Mouse (Mus musculus) kidney, embryonic 16.5 days (tissue): Measurements from ENCODE around the gene Car15. TPM values are rescaled to one million over a fixed set of nuclear protein-coding genes. Genes with fewer than 3 reads are reported as not detected.

Experiments used
- ATAC-seq: fragments of 200-750 bp; cut with Nextera tagmentation; 2 replicates; pipeline ENCODE4 v1.8.0; 2017; ENCODE audit warnings: moderate TSS enrichment; ENCODE audit not compliant: low FRiP score, low TSS enrichment
- H3K27ac ChIP-seq: fragments of 300-500 bp; sonication (generic); 2 replicates; pipeline ENCODE4 v1.5.1; 2014; ENCODE audit warnings: low read length
- H3K27me3 ChIP-seq: fragments of 300-500 bp; sonication (generic); 2 replicates; pipeline ENCODE4 v1.6.1; 2014; ENCODE audit warnings: low read length, control low read depth, mixed read lengths; ENCODE audit not compliant: insufficient read depth
- H3K36me3 ChIP-seq: fragments of 300-500 bp; sonication (generic); 2 replicates; pipeline ENCODE4 v1.6.1; 2014; ENCODE audit warnings: low read length, control low read depth, mixed read lengths; ENCODE audit not compliant: insufficient read depth
- H3K4me1 ChIP-seq: fragments of 300-500 bp; sonication (generic); 2 replicates; pipeline ENCODE4 v1.6.1; 2014; ENCODE audit warnings: low read length, control low read depth, mixed read lengths; ENCODE audit not compliant: insufficient read depth
- H3K4me2 ChIP-seq: fragments of 300-500 bp; sonication (generic); replicated peaks from 2 replicates; pipeline ENCODE4 v1.6.1; 2014; ENCODE audit warnings: low read depth, low read length
- H3K4me3 ChIP-seq: fragments of 300-500 bp; sonication (generic); 2 replicates; pipeline ENCODE4 v1.5.1; 2014; ENCODE audit warnings: mild to moderate bottlenecking, low read length
- H3K9ac ChIP-seq: fragments of 300-500 bp; sonication (generic); replicated peaks from 2 replicates; pipeline ENCODE4 v1.6.1; 2014; ENCODE audit warnings: low read length
- H3K9me3 ChIP-seq: fragments of 300-500 bp; sonication (generic); 2 replicates; pipeline ENCODE4 v1.6.1; 2016; ENCODE audit warnings: low read length, control low read depth
- WGBS: fragments of 180-500 bp; shearing (Covaris S2); extraction: QIAGEN DNeasy Blood & Tissue Kit; methylation state at CpG from one replicate; pipeline ENCODE4 v1.1.7; 2014; 5-methylcytosine and 5-hydroxymethylcytosine counted together
- polyA plus RNA-seq: library from polyadenylated mRNA; unstranded; fragments of >200 nt; fragmentation: Nextera tagmentation; extraction: Ambion mirVana; gene quantifications from 2 replicates; pipeline ENCODE4 v1.2.1, GENCODE M21; 2015

Gene Car15
- polyA plus RNA-seq, 1 experiment from 2014 or later, result 48.6 TPM

GRCm38 (mm10) chr16:17839976-17840375 lies 1.8 kb upstream of the Car15 start:
- Histone ChIP-seq H3K4me1 (no peaks in the 10 kb centered on the region), H3K27me3 (peaks cover 26% of the 10 kb centered on the region), H3K36me3 (peaks cover 42% of the 10 kb centered on the region), H3K9ac (no peak overlapping the region), H3K4me3 (no peak overlapping the region), H3K9me3 (no peaks in the 10 kb centered on the region), H3K4me2 (no peak overlapping the region), H3K27ac (no peak overlapping the region)
- 82% methylated on average over 4 of the region's 4 CpGs for WGBS
- ATAC-seq, result no peak

DNA sequence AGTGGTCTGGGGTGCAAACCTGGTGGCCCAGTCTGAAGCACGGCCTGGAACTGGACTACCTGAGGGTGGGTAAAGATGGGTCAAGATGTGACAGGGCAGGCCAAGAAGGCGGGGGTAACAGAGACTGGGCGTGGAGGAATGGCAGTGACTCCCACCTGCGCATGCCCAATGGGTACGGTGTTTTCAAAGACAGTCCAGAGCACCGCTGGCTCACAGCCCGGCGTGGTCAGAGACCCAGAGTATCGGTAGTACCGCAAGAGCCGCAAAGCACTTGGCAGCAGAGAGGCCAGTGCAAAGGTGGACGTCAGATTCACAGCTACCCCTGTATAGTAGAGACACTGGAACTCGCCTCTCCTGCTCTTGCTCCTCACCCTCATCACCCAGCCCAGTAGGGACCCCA lies 2.7 kb downstream of the Car15 start:
- Histone ChIP-seq H3K4me3 (no peak overlapping the region), H3K9ac (no peak overlapping the region), H3K27me3 (peaks cover 71% of the 10 kb centered on the region)

DNA sequence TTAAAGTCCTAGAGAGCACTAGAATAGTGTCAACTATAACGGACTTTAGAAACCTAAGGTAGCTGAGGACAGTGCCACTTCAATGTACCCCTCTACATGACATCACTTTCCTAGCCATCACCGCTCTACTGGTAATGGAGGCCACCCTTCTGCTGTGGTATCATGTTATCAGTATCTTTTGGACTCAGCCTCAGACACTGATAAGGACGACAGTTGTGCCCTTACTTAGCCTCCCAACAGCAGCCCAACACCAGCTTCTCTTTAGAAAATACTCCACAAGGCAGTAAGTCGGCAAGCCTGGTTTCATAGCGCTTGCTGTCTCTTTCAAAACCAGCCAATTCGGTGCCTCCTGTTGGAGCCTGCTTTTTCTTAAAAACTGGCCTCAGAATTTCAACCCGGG lies 3.6 kb downstream of the Car15 start:
- no peak for ATAC-seq
- peaks cover 72% of the 10 kb centered on the region for H3K27me3 ChIP-seq
- 56% methylated on average over 7 of the region's 7 CpGs for WGBS
- H3K9me3 ChIP-seq, result no peaks in the 10 kb centered on the region
- H3K36me3 ChIP-seq, result no peaks in the 10 kb centered on the region
- H3K9ac ChIP-seq, result no peak overlapping the region
- H3K27ac ChIP-seq, result no peak overlapping the region
- peak overlapping the region; percentile 58; the same call in 1 of the 2 replicates for H3K4me3 ChIP-seq
- H3K4me2 ChIP-seq, result peak overlapping the region; percentile 100; the same call in 1 of the 2 replicates
- H3K4me1 ChIP-seq, result peaks cover 4% of the 10 kb centered on the region

More for the DNA sequence above, 2.7 kb downstream of the Car15 start:
- ATAC-seq, result no peak
- Histone ChIP-seq H3K27ac (no peak overlapping the region), H3K4me1 (peaks cover 4% of the 10 kb centered on the region), H3K9me3 (no peaks in the 10 kb centered on the region), H3K4me2 (no peak overlapping the region), H3K36me3 (no peaks in the 10 kb centered on the region)
- 43% methylated on average over 13 of the region's 13 CpGs for WGBS

GRCm38 (mm10) chr16:17833681-17834399 lies 4.3 kb downstream of the Car15 start:
- peak; percentile 27; the same call in 1 of the 2 replicates for ATAC-seq
- H3K4me2 ChIP-seq, result peak overlapping the region; percentile 100
- H3K36me3 ChIP-seq, result no peaks in the 10 kb centered on the region
- H3K9ac ChIP-seq, result peak overlapping the region; percentile 60
- H3K27me3 ChIP-seq, result peaks cover 72% of the 10 kb centered on the region
- peaks cover 4% of the 10 kb centered on the region for H3K4me1 ChIP-seq
- H3K27ac ChIP-seq, result no peak overlapping the region
- peak overlapping the region; percentile 58 for H3K4me3 ChIP-seq
- WGBS, result under 1% methylated on average over 81 of the region's 103 CpGs
- H3K9me3 ChIP-seq, result no peaks in the 10 kb centered on the region

- Histone ChIP-seq H3K4me2 (peak overlapping the region; percentile 100), H3K27me3 (peaks cover 74% of the 10 kb centered on the region)
- under 1% methylated on average over 29 of the region's 37 CpGs for WGBS
These were observed 4.9 kb downstream of the Car15 start for GRCm38 (mm10) chr16:17833321-17833680.

GRCm38 (mm10) chr16:17832821-17833220 lies 5.3 kb downstream of the Car15 start, which contains the start of gene B830017H08Rik:
Gene B830017H08Rik (plus strand): TSS chr16:17833121.
- Histone ChIP-seq H3K4me2 (peak within 1 kb of the TSS; percentile 100), H3K4me1 (peaks cover 4% of the 10 kb centered on the region), H3K36me3 (no peaks in the 10 kb centered on the region), H3K9me3 (no peaks in the 10 kb centered on the region), H3K27me3 (peaks cover 77% of the 10 kb centered on the region), H3K27ac (no peak within 1 kb of the TSS), H3K9ac (peak within 1 kb of the TSS; percentile 60), H3K4me3 (peak within 1 kb of the TSS; percentile 58)
- ATAC-seq, result no peak
- 32% methylated on average over 7 of the region's 7 CpGs for WGBS

More at GRCm38 (mm10) chr16:17833321-17833680, 4.9 kb downstream of the Car15 start:
- Histone ChIP-seq H3K9ac (peak overlapping the region; percentile 60), H3K4me1 (peaks cover 4% of the 10 kb centered on the region), H3K9me3 (no peaks in the 10 kb centered on the region), H3K36me3 (no peaks in the 10 kb centered on the region), H3K4me3 (peak overlapping the region; percentile 58), H3K27ac (no peak overlapping the region)
- ATAC-seq, result peak; percentile 2; the same call in 1 of the 2 replicates

DNA sequence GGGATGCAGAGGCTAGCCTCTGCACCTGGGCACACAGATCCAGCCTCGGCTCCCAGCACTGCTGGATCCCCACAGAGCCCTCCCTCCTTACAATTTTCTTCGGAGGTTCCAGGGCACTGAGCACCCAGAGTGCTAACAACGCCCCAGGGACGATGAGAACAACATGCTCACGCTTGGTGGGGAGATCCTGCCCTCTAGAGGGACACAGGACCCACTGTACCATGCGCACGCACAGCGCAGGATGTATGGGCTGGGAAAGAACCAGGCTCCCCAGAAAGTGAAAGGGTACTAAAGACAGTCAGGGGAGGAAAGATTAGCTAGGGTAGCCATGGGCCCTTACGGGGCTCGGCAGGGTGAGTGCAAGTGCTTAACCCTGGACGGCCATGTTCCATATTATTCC lies 6.4 kb downstream of the Car15 start:
- Histone ChIP-seq H3K4me3 (no peak overlapping the region), H3K27ac (no peak overlapping the region), H3K36me3 (no peaks in the 10 kb centered on the region), H3K4me2 (no peak overlapping the region), H3K4me1 (peaks cover 4% of the 10 kb centered on the region), H3K9ac (no peak overlapping the region), H3K27me3 (peaks cover 72% of the 10 kb centered on the region), H3K9me3 (no peaks in the 10 kb centered on the region)
- ATAC-seq, result no peak
- WGBS, result 16% methylated on average over 11 of the region's 11 CpGs

DNA sequence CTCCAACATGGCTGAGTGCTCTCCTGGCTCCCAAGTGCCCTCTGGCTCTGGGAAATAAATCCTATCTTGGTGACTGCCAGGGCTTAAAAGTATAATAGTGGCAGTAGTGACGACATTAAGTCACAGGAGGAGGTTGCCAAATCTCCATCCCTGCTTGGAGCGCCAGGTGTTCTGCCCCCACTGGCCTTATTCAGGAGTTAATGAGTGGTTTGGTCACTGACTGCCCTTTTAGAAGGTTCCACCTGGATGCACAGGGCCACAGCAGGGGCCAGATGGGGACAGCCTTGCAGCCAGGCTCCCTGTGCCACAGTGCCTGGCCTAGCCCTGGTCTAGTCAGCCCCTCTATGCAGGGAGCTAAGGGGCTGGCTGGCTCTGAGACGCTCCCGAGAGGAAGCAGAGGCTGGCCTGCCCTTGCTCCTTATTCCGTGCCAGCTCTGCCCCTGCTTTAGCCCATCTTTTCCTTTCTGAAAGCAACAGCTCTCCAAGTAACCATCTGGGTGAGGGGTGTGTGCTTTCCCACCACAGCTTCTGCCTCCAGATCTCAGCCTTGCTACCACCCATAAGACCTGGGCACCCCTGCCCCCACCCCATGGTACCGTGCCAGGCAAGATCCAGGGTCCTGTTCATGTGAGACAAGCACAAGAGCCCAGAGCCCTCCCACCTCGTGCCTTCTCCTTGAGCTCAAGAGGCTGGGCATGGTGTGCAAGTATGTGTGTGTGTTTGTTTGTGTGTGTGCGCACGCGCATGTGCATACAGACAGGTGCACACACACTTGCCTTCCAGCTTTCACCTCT lies 7.6 kb downstream of the Car15 start:
- Histone ChIP-seq H3K9me3 (no peaks in the 10 kb centered on the region), H3K4me1 (peaks cover 4% of the 10 kb centered on the region), H3K27ac (no peak overlapping the region), H3K9ac (no peak overlapping the region), H3K36me3 (no peaks in the 10 kb centered on the region), H3K4me3 (no peak overlapping the region), H3K4me2 (no peak overlapping the region), H3K27me3 (peaks cover 60% of the 10 kb centered on the region)
- 64% methylated on average over 10 of the region's 10 CpGs for WGBS
- peak; percentile 57; the same call in 1 of the 2 replicates for ATAC-seq

DNA sequence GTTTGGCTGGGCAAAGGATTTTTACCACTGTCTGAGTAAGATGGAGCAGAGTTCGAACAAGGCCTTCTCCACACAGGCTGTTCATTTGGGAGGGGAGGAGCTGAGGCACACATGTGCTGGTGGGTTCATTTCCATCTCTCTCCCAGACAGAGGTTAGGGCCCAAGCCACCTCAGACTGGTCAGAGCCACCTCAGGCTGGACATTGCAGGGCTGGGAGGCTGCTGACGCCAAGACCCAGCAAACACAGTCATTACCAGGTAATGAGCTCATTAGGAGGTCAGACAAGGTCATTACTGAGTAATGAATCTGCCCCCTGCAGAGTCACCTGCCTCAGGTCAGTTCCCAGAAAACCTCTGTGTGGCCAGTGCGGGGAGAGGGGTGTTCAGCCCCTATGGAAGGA lies 9.3 kb downstream of the Car15 start:
- H3K4me3 ChIP-seq, result no peak overlapping the region
- no peaks in the 10 kb centered on the region for H3K9me3 ChIP-seq
- H3K27me3 ChIP-seq, result peaks cover 43% of the 10 kb centered on the region
- no peak overlapping the region for H3K9ac ChIP-seq
- WGBS, result 65% methylated on average over 3 of the region's 3 CpGs
- no peak overlapping the region for H3K27ac ChIP-seq
- no peak overlapping the region for H3K4me2 ChIP-seq
- H3K36me3 ChIP-seq, result no peaks in the 10 kb centered on the region
- H3K4me1 ChIP-seq, result peaks cover 4% of the 10 kb centered on the region
- ATAC-seq, result no peak; the same call in 1 of the 2 replicates
